Mouse (Mus musculus) ovary, postnatal 10 days (tissue): ENCODE data around the gene Slc6a9.

Experiments
- DNase-seq: peaks from one replicate; pipeline ENCODE4 v3.0.0; 2022; ENCODE audit warnings: low spot score

Slc6a9 gene

DNA sequence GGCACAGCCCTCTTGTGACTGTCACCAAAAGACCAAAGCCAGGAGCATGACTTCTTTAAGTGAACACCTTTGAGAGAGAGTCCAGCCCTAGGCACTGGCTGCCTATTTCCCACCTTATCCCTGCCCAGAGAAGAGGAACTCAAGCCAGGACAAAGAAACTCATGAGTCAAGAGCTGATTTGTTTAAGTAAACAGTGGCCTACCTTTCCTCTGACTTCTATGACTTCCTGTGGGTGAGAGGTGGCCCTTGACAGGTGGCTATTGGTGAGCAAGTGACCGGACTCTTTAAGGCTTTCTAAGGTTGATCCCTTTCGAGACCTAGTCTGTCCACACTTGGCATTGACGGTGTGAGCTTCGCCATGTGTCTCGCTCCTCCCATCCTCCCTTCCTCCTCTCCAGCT, 6.5 kb downstream of the Slc6a9 start:
- DNase-seq, result no peak

DNA sequence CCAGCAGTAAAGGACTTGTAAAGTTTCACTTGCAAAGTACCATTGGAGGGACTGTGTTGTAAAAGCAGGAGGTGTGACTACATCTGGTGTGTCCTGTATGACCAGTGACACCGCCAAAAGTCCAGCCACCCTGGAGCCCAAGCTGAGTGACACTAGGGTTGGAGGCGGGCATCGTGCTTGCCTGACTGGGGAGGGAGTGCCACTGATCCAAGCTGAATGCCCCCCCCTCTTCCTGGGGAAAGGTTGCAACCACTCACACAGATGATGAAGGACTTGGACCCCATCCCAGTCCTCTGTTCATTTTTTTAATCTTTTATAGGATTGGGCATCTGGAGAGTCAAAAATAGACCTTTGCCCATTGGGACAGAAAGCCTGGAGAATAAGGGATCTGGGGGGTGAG, 7.3 kb downstream of the Slc6a9 start:
- DNase-seq, result no peak

DNA sequence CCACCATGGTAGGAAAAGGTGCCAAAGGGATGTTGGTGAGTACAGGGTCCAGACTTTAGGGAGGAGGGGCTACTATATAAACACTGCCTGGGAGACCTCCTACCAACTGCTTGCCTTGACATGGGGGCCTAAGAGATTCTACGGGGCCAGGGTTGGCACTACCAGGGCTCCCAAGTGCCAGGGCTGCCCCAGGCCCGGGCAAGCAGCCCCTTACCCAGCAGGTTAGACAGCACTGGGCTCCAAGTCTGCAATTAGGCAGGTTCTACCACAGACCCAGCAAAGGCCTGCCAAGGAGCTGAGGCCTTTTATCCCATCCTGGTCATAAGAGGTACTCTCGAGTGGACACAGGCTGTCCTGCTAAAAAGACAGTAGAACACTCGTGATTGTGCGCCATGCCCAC, 8.8 kb downstream of the Slc6a9 start:
- no peak for DNase-seq

DNA sequence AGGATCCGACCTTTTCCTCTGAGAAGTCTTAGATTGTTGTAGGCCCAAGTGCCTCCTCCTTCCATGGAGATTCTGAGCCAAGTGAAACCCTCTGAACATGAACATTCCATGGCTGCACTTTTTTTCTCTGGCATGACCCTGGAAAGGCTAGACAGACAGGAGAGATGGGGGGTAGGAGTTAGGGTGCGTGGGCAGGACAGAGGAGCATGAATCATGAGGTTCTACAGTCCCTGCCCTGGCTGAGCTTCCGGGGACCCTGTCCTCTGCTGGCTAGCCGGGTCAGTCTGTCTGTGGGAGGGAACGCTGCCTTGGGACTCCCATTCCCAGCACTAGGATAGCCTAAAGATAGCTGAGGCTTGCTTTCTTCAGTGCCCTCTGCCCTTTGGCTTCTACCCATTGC, 10.2 kb downstream of the Slc6a9 start:
- DNase-seq, result no peak

DNA sequence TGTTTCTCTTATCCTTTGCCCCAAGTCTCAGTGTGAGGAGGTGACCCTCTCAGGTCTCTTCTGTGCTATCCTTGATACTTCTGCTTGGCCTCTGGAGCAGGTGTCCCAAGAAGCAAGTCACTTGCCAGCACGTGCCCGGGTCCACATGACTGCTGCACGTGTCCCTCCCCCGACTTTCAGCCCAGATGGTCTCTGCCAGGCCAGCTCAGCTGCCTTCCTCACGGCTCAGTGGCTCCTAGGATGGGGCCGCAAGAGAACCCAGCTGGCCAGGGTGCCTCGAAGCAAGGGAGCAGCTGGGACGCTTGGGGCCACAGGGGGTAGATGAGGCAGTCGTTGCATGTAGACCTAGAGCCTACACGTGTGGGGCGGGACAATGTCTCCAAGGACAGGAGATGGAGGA, 11.0 kb downstream of the Slc6a9 start:
- no peak for DNase-seq

DNA sequence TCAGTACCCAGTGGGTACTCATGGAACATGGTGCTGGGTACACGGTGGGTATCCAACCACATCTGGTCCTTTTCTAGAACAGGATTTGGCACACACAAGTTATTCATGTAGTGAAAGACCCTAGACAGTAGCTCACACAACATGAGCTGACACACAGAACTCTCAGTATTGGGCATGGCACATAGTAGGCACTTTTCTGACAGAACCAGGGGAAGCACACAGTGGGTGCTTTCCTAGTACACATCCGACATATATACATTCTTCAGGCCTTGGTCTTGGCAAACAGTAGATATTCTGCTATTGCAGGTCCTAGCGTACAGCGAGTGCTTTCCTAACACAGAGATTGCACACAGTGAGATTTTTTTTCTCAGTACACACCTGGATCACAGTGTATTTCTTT, 12.0 kb downstream of the Slc6a9 start:
- DNase-seq, result no peak

DNA sequence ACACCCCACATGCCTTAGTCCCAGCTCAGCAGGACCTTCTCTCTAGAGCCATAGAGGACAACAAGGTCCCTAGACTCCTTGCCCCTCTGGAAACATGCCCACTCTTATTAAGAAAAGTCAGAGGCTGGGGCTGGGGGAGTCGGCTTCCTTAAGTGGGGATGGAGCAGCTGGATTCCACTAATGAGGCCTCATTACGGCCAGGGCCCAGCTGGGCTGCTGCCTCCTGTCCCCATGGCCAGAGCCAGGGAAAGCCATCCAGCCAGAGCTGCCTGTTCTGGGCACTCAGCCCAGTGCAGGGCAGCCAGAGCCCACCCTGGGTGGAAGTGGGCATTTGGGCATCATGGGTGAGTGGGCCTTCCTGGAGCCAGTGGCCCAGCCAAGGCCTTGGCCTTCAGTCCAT, 12.7 kb downstream of the Slc6a9 start:
- DNase-seq, result no peak

DNA sequence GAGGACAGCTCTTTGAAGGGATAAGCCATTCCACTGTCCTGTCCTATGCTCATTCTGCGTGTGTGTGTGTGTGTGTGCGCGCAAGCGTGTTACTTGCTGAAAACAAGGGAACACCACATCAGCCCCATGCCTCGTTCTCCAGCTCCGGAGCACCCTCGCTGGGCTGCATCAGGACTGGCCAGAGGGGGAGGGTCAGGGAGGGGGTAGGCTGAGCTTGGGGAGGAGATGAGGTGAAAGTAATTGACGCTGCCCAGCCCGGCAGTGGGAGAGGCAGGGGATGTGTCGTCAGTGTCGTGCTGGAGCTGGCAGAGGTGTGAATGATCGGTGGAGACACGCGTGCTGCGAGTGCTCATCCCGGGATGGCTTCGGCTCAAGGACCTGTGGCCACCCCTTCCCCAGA, 14.8 kb downstream of the Slc6a9 start:
- no peak for DNase-seq

DNA sequence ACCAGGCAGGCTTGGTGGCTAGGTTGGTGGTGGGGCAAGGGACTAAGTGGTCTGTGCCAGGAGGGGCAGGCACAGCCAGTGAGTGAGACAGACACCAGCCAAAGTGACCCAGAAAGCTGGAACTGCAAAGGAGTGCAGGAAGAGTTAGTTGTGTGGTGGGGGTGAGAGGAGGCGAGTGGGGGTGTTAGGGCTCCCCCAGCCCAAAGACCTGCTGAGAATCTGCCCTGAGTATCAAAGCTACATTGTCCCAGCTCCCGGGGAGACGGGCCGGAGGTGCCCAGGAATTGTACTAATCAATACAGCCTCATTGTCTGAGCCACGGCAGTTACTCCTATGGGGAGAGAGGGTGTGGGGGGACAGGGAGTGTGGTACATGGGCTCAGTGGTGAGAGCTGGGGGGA, 15.2 kb downstream of the Slc6a9 start:
- no peak for DNase-seq

DNA sequence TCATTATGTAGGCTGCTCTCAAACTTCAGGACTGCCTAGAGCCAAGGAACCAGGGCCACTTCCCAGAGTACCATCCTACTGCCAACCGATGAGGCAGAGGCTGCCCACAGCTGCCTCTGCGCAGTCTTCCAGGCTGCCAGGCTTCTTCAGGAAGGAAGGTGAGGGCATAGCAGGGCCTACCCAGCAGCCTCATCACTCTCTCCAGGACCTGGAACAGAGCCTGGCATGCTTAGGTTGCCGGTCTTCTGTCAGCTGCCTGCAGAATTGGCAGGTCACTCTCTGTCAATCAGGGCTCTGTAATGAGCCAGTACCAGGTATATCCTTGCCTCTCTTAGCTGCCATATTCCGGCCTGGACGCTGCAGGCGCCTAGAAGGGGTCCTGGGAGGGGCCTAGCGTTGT, 15.9 kb downstream of the Slc6a9 start:
- no peak for DNase-seq

DNA sequence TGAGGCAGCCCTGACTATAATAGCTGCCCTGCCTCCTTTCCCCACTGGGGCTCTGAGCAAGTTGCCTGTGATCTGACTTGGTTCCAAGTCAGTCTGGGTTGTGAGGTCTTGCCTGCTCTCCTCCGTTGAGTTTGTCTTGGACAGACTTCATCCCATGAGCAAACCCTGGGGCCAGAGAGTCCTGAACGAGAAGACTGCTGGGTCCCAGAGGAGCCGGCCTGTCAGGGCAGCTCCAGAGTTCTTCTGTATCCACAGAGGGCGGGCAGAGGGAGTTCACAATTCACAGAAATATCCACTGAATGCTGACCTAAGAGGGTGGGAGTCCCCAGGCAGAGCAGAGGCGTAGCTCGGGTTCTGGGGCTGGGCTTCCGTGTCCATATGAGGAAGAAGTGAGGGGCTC, 16.6 kb downstream of the Slc6a9 start:
- DNase-seq, result no peak

DNA sequence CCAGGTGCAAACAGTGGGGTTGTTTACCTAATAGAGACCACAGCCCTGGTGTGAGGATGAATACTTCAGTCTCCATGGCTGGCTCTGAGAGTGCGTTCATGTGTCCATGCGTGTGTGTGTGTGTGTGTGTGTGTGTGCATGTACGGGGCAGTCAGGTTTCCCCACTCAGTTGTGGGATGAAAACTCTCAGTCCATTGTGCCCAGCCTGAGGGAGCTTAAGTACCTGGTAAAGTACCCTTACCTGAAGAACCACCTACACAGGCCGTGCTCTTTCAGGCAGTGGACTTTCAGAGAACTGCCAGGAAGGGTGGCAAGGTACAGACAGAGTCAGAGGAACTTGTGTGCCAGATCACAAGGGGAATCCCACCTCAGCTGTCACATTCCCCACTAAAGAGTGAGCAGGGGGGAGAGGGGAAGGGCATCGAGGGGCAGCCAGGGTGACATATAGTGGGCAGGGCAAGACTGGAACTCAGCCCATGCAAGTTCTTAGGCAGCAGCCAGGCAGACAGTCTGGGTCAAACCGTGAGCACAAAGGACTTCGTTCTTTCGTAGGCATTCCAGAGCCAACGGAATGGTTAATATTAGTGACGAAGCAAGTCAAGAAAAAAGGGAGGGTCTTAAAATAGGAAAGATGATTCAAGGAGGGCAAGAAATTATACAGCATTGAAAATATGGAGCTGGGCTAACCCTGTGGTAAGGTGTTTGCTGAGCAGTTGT, 18.0 kb downstream of the Slc6a9 start:
- DNase-seq, result no peak

DNA sequence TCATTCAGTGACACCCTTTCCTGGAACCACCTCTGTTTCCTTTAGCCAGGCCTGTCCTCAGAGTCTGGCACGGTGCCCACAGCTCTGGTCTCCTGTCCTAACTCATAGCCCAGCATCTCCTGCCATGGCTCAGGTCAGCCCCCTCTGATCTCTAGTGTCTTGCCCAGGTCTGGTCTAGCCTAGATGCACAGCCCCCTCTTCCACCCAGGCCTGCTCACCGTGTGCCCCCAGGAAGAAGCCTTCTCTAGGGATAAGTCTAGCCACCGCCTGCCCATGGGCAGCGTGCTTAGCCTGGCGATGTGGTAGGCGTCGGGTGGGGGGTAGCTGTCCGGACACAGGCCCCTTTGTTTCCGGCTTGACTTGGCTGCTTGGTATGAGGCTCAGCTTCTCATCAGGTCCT, 20.8 kb downstream of the Slc6a9 start:
- no peak for DNase-seq

DNA sequence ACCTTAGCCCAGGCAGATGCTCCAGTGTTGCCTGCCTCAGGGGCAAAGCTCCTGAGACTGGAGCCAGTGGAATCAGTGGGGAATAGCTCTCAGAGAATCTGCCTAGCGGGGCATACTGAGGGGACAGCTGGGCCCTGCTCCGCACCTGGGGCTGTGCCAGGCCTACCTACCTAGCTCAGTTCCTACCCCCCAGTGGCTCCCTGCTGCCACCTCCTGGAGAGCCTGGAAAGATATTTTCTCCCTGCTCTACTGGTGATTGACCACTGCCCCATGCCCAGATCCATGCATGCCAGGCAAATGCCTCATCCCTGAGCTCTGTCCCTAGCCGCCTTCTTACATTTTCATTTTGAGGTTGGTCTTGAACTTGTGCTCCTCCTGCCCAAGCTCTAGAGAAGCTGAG, 24.5 kb downstream of the Slc6a9 start:
- DNase-seq, result no peak

DNA sequence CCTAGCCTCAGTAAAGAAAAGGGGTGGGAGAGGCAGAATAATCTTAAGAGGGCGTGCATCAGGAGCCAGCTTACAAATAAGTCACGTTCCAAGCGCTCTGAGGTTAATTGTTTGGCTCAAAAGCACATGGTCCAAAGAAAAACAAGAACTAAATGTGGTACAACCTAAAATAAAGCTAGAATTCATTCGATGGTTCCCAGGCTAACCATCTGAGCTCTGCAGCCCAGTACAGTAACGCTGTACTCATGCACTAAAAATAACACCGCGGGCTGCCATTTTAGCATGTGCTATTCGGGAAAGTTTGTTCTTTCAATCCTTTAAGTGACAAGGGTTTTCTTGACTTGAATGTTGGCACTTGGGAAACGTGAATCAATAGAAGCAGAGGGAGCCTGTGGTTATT, 26.3 kb downstream of the Slc6a9 start:
- no peak for DNase-seq

DNA sequence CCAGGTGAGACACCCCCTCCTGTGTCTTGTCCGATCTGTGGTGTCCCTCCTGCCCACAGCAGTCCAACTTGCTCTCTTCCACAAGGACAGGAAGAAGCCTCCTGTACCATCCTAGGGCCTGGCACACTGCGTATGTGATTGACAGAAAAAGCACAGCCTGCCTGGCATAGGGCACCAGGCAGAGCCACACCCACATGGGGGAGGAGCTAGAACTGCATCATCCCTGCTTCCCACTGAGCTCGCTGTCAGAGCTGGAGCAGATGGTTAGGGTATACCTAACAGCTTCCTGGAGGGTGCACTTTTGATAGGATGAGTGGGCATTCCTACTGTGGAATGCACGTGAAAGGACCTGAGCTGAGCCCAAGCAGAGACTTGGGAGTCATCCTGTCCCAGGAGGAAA, 28.5 kb downstream of the Slc6a9 start:
- DNase-seq, result no peak

DNA sequence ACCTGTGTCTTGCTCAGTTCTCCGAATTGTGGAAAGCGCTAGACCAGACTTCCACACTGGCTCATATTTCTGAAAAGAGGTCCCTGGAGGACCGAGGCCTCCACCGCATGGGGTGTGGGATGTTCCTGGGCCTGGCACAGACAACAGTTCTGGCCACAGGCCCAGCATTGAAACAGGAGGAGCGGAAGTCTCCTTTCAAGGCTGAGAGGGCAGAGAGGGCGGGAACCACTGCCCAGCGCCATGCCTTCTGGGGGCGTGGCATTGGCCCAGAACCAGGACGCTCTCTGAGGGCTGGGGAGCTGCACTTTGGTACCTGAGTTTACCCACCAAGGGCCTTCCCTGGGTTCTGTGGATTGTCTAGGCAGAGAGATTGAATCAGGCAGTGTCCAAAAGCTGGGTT, 31.8 kb downstream of the Slc6a9 start:
- peak; percentile 54 for DNase-seq

DNA sequence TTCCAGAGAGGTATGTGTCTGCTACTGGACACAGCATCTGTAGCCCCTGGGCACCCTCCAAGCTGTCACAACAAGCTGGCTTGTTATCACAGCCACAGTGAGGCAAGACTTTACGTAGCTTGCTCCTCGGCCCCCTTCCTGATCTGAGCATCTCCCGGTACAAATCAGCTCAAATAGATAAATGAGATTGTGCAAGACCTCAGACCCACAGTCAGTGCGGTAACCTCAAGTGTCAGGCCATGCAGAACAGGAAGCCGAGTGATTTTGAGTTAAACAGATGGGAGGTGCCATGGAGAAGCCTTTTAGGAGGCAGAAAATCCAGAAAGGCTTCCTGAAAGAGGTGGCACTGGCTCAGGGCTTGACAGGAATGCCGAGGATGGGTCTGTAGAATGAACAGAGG, 32.7 kb downstream of the Slc6a9 start:
- DNase-seq, result no peak

DNA sequence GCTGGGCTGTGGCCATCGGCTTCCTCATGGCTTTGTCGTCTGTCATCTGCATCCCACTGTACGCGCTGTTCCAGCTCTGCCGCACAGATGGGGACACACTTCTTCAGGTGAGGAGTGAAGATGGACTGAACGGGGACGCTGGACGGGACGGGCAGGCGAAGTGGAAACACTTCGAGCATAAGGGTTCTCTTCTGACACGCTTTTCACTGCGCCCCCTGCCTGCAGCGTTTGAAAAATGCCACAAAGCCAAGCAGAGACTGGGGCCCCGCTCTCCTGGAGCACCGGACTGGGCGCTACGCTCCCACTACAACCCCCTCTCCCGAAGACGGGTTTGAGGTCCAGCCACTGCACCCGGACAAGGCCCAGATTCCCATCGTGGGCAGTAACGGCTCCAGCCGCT, 33.5 kb downstream of the Slc6a9 start:
- DNase-seq, result no peak

DNA sequence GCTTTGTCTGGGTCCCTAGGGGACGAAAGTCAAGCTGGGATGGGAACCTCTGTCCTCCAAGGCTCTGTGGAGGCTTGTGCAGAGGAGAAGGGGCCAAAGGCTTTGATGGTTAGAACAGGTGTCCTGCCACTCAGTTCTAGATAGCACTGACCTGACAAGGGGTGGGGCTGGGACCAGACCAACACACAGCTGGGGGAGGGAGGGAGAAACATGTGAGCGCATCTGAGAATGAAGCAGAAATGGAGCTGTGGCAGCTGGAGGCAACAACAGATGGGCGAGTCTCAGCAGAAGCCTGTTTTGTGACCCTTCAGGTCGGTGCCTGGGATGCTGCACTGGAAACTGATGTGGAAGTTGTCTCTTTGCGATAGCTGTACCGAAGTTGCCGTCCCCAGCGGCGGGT, 35.0 kb downstream of the Slc6a9 start:
- no peak for DNase-seq

DNA sequence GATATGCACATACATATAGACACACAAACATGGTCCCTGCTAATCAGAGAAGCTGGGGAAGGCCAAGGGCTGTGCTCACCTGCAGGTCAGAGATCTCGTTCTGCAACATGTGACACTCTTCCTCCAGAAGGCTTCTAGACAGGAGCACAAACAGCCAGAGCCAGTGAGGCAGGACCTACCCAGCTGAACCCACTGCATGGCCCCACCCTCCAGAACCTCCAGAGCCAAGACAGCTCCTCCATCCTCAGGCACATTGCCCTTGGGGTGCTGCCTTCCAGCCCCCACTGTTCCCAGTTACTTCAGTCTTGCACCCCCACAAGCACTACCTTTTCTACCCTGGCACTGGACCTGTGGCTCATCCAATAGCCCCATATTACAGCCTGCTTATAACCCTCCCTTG, 36.1 kb downstream of the Slc6a9 start:
- DNase-seq, result no peak

DNA sequence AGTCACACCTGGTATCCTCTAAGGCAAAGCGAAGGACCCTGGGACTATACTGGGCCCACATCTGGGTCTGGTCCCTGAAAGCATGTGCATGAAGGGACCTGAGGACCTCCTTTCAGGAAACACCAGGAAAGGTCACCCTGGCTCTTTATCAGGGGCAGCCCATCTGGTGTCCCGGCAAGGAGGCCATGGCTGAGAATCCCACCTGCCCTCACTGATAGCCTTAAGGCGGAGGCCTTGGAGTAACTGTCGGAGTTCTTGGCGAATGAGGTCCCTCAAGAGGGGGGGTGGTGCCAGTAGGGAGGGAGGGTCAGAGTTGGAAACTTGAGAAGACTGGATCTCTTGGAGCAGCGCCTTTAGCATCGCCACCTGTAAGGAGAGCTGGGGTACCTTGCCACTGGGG, 37.5 kb downstream of the Slc6a9 start:
- DNase-seq, result no peak

DNA sequence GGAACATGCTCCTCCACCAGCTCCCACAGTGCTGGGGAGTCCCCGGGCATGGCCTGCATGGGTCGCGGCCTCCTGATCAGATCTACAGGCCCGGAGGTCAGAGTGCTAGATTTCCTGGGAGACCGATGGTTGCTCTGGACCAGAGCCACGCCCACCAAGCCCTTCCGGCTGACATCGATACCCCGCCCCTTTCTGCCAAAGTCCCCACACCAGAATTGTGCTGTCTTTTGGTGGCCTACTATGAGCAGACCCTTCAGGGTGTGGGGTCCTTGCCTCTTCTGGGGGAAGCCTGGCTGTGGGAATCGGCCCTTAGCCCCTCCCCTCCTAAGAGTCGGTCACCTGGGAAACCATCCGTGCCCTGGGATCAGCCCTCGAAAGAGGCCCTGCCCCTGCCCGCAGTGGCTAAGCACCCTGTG, 38.2 kb downstream of the Slc6a9 start, which contains the start of gene Ccdc24:
Gene Ccdc24 (minus strand): TSS at position 87 of the 416 bp plus-strand sequence.
- DNase-seq, result no peak

DNA sequence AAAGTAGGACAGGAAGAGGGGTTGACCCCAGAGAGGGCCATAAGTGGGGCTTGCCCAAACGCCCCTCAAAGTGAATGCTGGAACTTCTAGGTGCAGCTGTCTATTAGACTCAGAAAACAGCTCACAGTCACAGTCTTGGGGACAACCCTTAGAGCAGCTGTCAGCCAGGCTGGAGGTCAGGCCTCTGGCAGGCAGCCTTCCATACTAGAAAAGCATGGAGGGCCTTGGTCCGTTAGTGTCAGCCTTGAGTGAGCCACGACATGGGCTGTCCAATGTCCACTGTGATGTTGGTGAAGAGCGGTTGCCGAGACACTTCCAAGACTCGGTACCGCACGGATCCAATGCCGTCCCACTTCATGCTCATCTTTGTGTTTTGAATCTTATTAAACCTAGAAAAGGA, 39.3 kb downstream of the Slc6a9 start:
- no peak for DNase-seq

DNA sequence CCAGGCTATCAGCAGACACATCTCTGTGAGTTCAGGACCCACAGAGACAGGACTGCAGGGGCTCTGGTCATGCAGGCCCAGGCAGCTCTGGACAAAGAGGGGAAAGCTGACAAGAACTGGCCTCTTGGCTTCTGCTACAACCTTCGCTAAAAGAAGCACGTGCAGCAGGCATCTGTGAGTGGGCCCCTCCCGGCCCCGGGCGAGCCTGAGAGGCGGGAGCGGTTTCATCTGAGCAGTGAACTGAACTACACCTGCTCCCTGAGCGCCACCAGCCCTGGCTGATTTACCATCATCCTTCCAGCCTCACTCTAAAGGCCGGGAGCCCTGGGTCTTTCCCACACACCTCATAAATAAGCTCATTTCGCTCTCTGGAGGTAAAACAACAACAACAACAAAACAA, 44.0 kb downstream of the Slc6a9 start:
- no peak for DNase-seq
